Comparison of ENCODE assay signal across 10 mouse cellular contexts in genomic region chr2:91254725-91255380, GRCm38 (mm10). TPM values are rescaled to one million over a fixed set of nuclear protein-coding genes. Genes with fewer than 3 reads are reported as not detected.
A peak's percentile ranks its signal among the peaks of the same experiment; 100 is the strongest.
DNase-seq lines count a peak whose midpoint lies in the region; ATAC-seq lines count a peak whose summit lies in the region.
"Had no signal": no experiment of that assay in that cellular context is flagged by ENCODE, and none has a peak within 500 bp of the region (broad histone marks: within the 10 kb centered on the region; RNA-seq: fewer than 3 reads in every experiment).

No protein-coding gene starts in this region.

- no peak for DNase-seq in forebrain, embryonic 10.5 days (ENCODE audit: extremely low spot score, low spot score)
- no peak for DNase-seq in forebrain, embryonic 11.5 days (ENCODE audit: low spot score)
- DNase-seq in kidney, adult 11 months = no peak
- no peak for DNase-seq in yolk sac, embryonic 10.5 days (ENCODE audit: low spot score)
- no peak for DNase-seq in kidney, postnatal 14 days
- DNase-seq: kidney, adult 9 months; layer of hippocampus, postnatal 36 days had no signal

- no peaks in the 10 kb centered on the region for H3K36me3 ChIP-seq in forebrain, embryonic 10.5 days (replicated peaks)
- H3K36me3 ChIP-seq in forebrain, embryonic 11.5 days (ENCODE audit: control insufficient read depth, insufficient read depth, low read length) = no peaks in the 10 kb centered on the region
- H3K36me3 ChIP-seq in kidney, embryonic 15.5 days = no peaks in the 10 kb centered on the region
- H3K36me3 ChIP-seq in embryonic facial prominence, embryonic 13.5 days = 0 out of 2 replicates have a peak, but pooled peaks cover 3% of the 10 kb centered on the region
- H3K36me3 ChIP-seq in limb, embryonic 12.5 days = peaks cover 4% of the 10 kb centered on the region; the same call in 1 of the 2 replicates

- H3K4me3 ChIP-seq in forebrain, embryonic 10.5 days = peak overlapping the region; percentile 73; the same call in 1 of the 2 replicates
- H3K4me3 ChIP-seq in forebrain, embryonic 11.5 days (ENCODE audit: low read depth, low read length) = no peak overlapping the region
- peak overlapping the region; percentile 83 for H3K4me3 ChIP-seq in kidney, embryonic 15.5 days (replicated peaks)
- no peak overlapping the region for H3K4me3 ChIP-seq in embryonic facial prominence, embryonic 13.5 days
- no peak overlapping the region for H3K4me3 ChIP-seq in limb, embryonic 12.5 days (replicated peaks)

- peaks cover 49% of the 10 kb centered on the region for H3K4me1 ChIP-seq in forebrain, embryonic 10.5 days
- peaks cover 14% of the 10 kb centered on the region for H3K4me1 ChIP-seq in forebrain, embryonic 11.5 days (replicated peaks; ENCODE audit: control insufficient read depth, insufficient read depth, low read length)
- H3K4me1 ChIP-seq in kidney, embryonic 15.5 days = peaks cover 36% of the 10 kb centered on the region
- peaks cover 41% of the 10 kb centered on the region for H3K4me1 ChIP-seq in embryonic facial prominence, embryonic 13.5 days
- H3K4me1 ChIP-seq in limb, embryonic 12.5 days (replicated peaks) = peaks cover 37% of the 10 kb centered on the region

- no peak overlapping the region for H3K9ac ChIP-seq in forebrain, embryonic 11.5 days (ENCODE audit: low read length)
- no peak overlapping the region for H3K9ac ChIP-seq in kidney, embryonic 15.5 days
- no peak overlapping the region for H3K9ac ChIP-seq in embryonic facial prominence, embryonic 13.5 days
- H3K9ac ChIP-seq in limb, embryonic 12.5 days (replicated peaks) = no peak overlapping the region

- peaks cover 69% of the 10 kb centered on the region for H3K27me3 ChIP-seq in forebrain, embryonic 10.5 days (ENCODE audit: poor library complexity, severe bottlenecking)
- peaks cover 7% of the 10 kb centered on the region for H3K27me3 ChIP-seq in forebrain, embryonic 11.5 days (ENCODE audit: control insufficient read depth, insufficient read depth, low read length)
- peaks cover 42% of the 10 kb centered on the region for H3K27me3 ChIP-seq in kidney, embryonic 15.5 days
- H3K27me3 ChIP-seq in embryonic facial prominence, embryonic 13.5 days = peaks cover 20% of the 10 kb centered on the region
- H3K27me3 ChIP-seq in limb, embryonic 12.5 days = peaks cover 24% of the 10 kb centered on the region

- 25% methylated on average over 8 of the region's 8 CpGs for WGBS in forebrain, embryonic 10.5 days
- 25% methylated on average over 8 of the region's 8 CpGs for WGBS in forebrain, embryonic 11.5 days
- WGBS in kidney, embryonic 15.5 days = 23% methylated on average over 8 of the region's 8 CpGs
- 12% methylated on average over 8 of the region's 8 CpGs for WGBS in embryonic facial prominence, embryonic 13.5 days
- WGBS in limb, embryonic 12.5 days = 8% methylated on average over 8 of the region's 8 CpGs

- H3K4me2 ChIP-seq in forebrain, embryonic 11.5 days (ENCODE audit: low read depth, low read length, severe bottlenecking) = no peak overlapping the region
- H3K4me2 ChIP-seq in kidney, embryonic 15.5 days = peak overlapping the region; percentile 90
- peak overlapping the region; percentile 89 for H3K4me2 ChIP-seq in embryonic facial prominence, embryonic 13.5 days
- peak overlapping the region; percentile 95 for H3K4me2 ChIP-seq in limb, embryonic 12.5 days

- H3K9me3 ChIP-seq in forebrain, embryonic 10.5 days = no peaks in the 10 kb centered on the region
- H3K9me3 ChIP-seq in forebrain, embryonic 11.5 days (ENCODE audit: control insufficient read depth, low read length) = no peaks in the 10 kb centered on the region
- H3K9me3 ChIP-seq in kidney, embryonic 15.5 days (replicated peaks) = no peaks in the 10 kb centered on the region
- H3K9me3 ChIP-seq in embryonic facial prominence, embryonic 13.5 days = no peaks in the 10 kb centered on the region
- H3K9me3 ChIP-seq in limb, embryonic 12.5 days = no peaks in the 10 kb centered on the region

- ATAC-seq in forebrain, embryonic 11.5 days (replicated peaks; ENCODE audit: low FRiP score) = no peak
- no peak for ATAC-seq in kidney, embryonic 15.5 days (replicated peaks; ENCODE audit: low FRiP score)
- ATAC-seq in embryonic facial prominence, embryonic 13.5 days (ENCODE audit: insufficient number of reproducible peaks, insufficient read depth, low FRiP score, low TSS enrichment, low read depth) = no peak
- no peak for ATAC-seq in limb, embryonic 12.5 days (ENCODE audit: insufficient number of reproducible peaks, insufficient read depth, low FRiP score, low TSS enrichment, low read depth)

- no peak overlapping the region for H3K27ac ChIP-seq in forebrain, embryonic 10.5 days
- no peak overlapping the region for H3K27ac ChIP-seq in forebrain, embryonic 11.5 days (ENCODE audit: low read depth, low read length)
- no peak overlapping the region for H3K27ac ChIP-seq in kidney, embryonic 15.5 days
- H3K27ac ChIP-seq in embryonic facial prominence, embryonic 13.5 days = no peak overlapping the region
- H3K27ac ChIP-seq in limb, embryonic 12.5 days = no peak overlapping the region

RNA-seq across cellular contexts. Expression of gene Pacsin3, which starts 0.9 kb away (rescaled TPM):
- 38.7 and 40.1 TPM in 2 replicates for polyA plus RNA-seq in forebrain, embryonic 10.5 days (2016; fragmentation: Nextera tagmentation; extraction: Ambion mirVana)
- polyA plus RNA-seq in forebrain, embryonic 11.5 days (2014; fragmentation: Nextera tagmentation; extraction: Ambion mirVana) = 28.9 and 34.8 TPM in 2 replicates
- polyA plus RNA-seq in kidney, embryonic 15.5 days (2015; fragmentation: Nextera tagmentation; extraction: Ambion mirVana) = 39.9 and 40.3 TPM in 2 replicates
- polyA plus RNA-seq in embryonic facial prominence, embryonic 13.5 days (2015; fragmentation: Nextera tagmentation; extraction: Ambion mirVana) = 42.1 and 44.2 TPM in 2 replicates
- 44.7 and 44.8 TPM in 2 replicates for polyA plus RNA-seq in limb, embryonic 12.5 days (2016; fragmentation: Nextera tagmentation; extraction: Ambion mirVana)

RNA-seq across cellular contexts. Expression of gene Arfgap2, which starts 9.9 kb away (rescaled TPM):
- 97.5 and 99.0 TPM in 2 replicates for polyA plus RNA-seq in forebrain, embryonic 10.5 days (2016; fragmentation: Nextera tagmentation; extraction: Ambion mirVana)
- 84.0 and 89.1 TPM in 2 replicates for polyA plus RNA-seq in forebrain, embryonic 11.5 days (2014; fragmentation: Nextera tagmentation; extraction: Ambion mirVana)
- 86.6 and 92.2 TPM in 2 replicates for polyA plus RNA-seq in kidney, embryonic 15.5 days (2015; fragmentation: Nextera tagmentation; extraction: Ambion mirVana)
- polyA plus RNA-seq in embryonic facial prominence, embryonic 13.5 days (2015; fragmentation: Nextera tagmentation; extraction: Ambion mirVana) = 81.8 and 90.6 TPM in 2 replicates
- 99.9 and 108 TPM in 2 replicates for polyA plus RNA-seq in limb, embryonic 12.5 days (2016; fragmentation: Nextera tagmentation; extraction: Ambion mirVana)

RNA-seq across cellular contexts. Expression of gene Ddb2, which starts 18.1 kb away (rescaled TPM):
- 9.3 and 10.6 TPM in 2 replicates for polyA plus RNA-seq in forebrain, embryonic 10.5 days (2016; fragmentation: Nextera tagmentation; extraction: Ambion mirVana)
- 9.9 and 10.8 TPM in 2 replicates for polyA plus RNA-seq in forebrain, embryonic 11.5 days (2014; fragmentation: Nextera tagmentation; extraction: Ambion mirVana)
- polyA plus RNA-seq in kidney, embryonic 15.5 days (2015; fragmentation: Nextera tagmentation; extraction: Ambion mirVana) = 16.2 and 17.0 TPM in 2 replicates
- polyA plus RNA-seq in embryonic facial prominence, embryonic 13.5 days (2015; fragmentation: Nextera tagmentation; extraction: Ambion mirVana) = 20.0 and 23.6 TPM in 2 replicates
- polyA plus RNA-seq in limb, embryonic 12.5 days (2016; fragmentation: Nextera tagmentation; extraction: Ambion mirVana) = 18.0 and 19.6 TPM in 2 replicates

RNA-seq across cellular contexts. Expression of gene Acp2, which starts 52.2 kb away (rescaled TPM):
- polyA plus RNA-seq in forebrain, embryonic 10.5 days (2016; fragmentation: Nextera tagmentation; extraction: Ambion mirVana) = 25.4 and 27.7 TPM in 2 replicates
- 28.7 and 36.7 TPM in 2 replicates for polyA plus RNA-seq in forebrain, embryonic 11.5 days (2014; fragmentation: Nextera tagmentation; extraction: Ambion mirVana)
- polyA plus RNA-seq in kidney, embryonic 15.5 days (2015; fragmentation: Nextera tagmentation; extraction: Ambion mirVana) = 27.1 and 27.3 TPM in 2 replicates
- polyA plus RNA-seq in embryonic facial prominence, embryonic 13.5 days (2015; fragmentation: Nextera tagmentation; extraction: Ambion mirVana) = 28.6 and 29.0 TPM in 2 replicates
- 30.1 and 30.3 TPM in 2 replicates for polyA plus RNA-seq in limb, embryonic 12.5 days (2016; fragmentation: Nextera tagmentation; extraction: Ambion mirVana)

RNA-seq across cellular contexts. Expression of gene Nr1h3, which starts 52.2 kb away (rescaled TPM):
- 1.4 and 2.5 TPM in 2 replicates for polyA plus RNA-seq in forebrain, embryonic 10.5 days (2016; fragmentation: Nextera tagmentation; extraction: Ambion mirVana)
- 1.6 and 2.0 TPM in 2 replicates for polyA plus RNA-seq in forebrain, embryonic 11.5 days (2014; fragmentation: Nextera tagmentation; extraction: Ambion mirVana)
- polyA plus RNA-seq in kidney, embryonic 15.5 days (2015; fragmentation: Nextera tagmentation; extraction: Ambion mirVana) = 2.2 and 3.3 TPM in 2 replicates
- polyA plus RNA-seq in embryonic facial prominence, embryonic 13.5 days (2015; fragmentation: Nextera tagmentation; extraction: Ambion mirVana) = 0.83 and 1.9 TPM in 2 replicates
- polyA plus RNA-seq in limb, embryonic 12.5 days (2016; fragmentation: Nextera tagmentation; extraction: Ambion mirVana) = 1.9 and 2.0 TPM in 2 replicates

Comparison
In these comparisons a context has a peak if more than half of its experiments do, and no peak if none do; other contexts are left out.
1. H3K4me3 ChIP-seq: peak in forebrain, embryonic 10.5 days (single experiment) and kidney, embryonic 15.5 days (single experiment); none in forebrain, embryonic 11.5 days (single experiment), embryonic facial prominence, embryonic 13.5 days (single experiment) and limb, embryonic 12.5 days (single experiment).